Mouse (Mus musculus): ENCODE results near the gene Dnaja4. TPM values are rescaled to one million over a fixed set of nuclear protein-coding genes. Genes with fewer than 3 reads are reported as not detected.

Gene Dnaja4
- polyA plus RNA-seq, 1 experiment from 2014 or later, result 3.0 TPM

DNA sequence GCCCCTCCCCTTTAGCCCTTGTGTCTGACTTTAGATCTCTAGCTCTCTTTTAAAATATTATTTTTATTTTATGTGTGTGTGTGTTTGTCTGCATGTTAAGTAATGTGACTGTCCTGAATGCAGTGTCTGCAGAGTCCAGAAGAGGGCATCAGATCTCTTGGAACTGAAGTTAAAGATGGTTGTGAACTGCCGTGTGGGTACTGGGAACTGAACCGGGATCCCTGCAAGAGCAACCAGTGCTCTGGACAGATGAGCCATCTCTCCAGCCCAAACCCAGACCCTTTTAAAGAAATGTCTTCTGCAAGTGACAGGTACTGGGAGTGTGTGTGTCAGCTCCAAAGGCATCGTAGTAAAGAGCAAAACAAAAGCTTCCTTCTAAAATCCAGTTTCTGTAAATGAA, 32.6 kb upstream of the Dnaja4 start:
- WGBS, result 91% methylated on average over 3 of the region's 3 CpGs
- no peaks in the 10 kb centered on the region for H3K27me3 ChIP-seq (ENCODE audit: control insufficient read depth, insufficient read depth, low read length)
- ATAC-seq (ENCODE audit: low FRiP score, low TSS enrichment), result no peak

DNA sequence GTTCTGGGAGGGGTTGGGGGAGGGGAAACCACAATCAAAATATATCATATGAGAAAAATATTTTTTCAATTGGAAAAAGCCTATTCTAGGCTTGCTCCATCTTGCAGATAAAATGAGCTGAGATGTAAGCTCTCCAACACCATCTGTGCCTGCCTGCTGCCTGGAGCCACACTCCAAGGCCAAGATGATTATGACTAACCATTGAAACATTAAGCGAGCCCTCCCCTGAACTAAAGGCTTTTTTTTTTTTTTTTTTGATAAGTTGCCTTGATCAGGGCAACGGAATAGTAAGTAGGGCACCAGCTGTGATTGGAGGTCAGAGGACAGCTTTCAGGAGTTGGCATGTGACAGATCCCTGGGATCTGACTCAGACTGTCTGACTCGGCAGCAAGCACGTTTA, 30.2 kb upstream of the Dnaja4 start:
- H3K36me3 ChIP-seq (ENCODE audit: control insufficient read depth, insufficient read depth, low read length), result no peaks in the 10 kb centered on the region
- no peaks in the 10 kb centered on the region for H3K4me1 ChIP-seq (ENCODE audit: control insufficient read depth, insufficient read depth, low read length)
- ATAC-seq (ENCODE audit: low FRiP score, low TSS enrichment), result no peak
- H3K27ac ChIP-seq (ENCODE audit: low read depth, low read length), result no peak overlapping the region
- H3K4me2 ChIP-seq (replicated peaks; ENCODE audit: low read depth, low read length), result no peak overlapping the region
- 78% methylated on average over 4 of the region's 4 CpGs for WGBS
- no peak overlapping the region for H3K4me3 ChIP-seq (ENCODE audit: low read length)
- no peaks in the 10 kb centered on the region for H3K27me3 ChIP-seq (ENCODE audit: control insufficient read depth, insufficient read depth, low read length)
- peaks cover 3% of the 10 kb centered on the region; the same call in 1 of the 2 replicates for H3K9me3 ChIP-seq (ENCODE audit: control insufficient read depth, low read length)
- no peak overlapping the region for H3K9ac ChIP-seq (ENCODE audit: low read depth, low read length)

More for the DNA sequence above, 32.6 kb upstream of the Dnaja4 start:
- Histone ChIP-seq H3K4me1 (ENCODE audit: control insufficient read depth, insufficient read depth, low read length) (0 out of 2 replicates have a peak, but pooled peaks cover 8% of the 10 kb centered on the region), H3K4me3 (ENCODE audit: low read length) (no peak overlapping the region), H3K36me3 (ENCODE audit: control insufficient read depth, insufficient read depth, low read length) (no peaks in the 10 kb centered on the region), H3K4me2 (replicated peaks; ENCODE audit: low read depth, low read length) (no peak overlapping the region), H3K9ac (ENCODE audit: low read depth, low read length) (no peak overlapping the region), H3K27ac (ENCODE audit: low read depth, low read length) (no peak overlapping the region), H3K9me3 (ENCODE audit: control insufficient read depth, low read length) (peaks cover 3% of the 10 kb centered on the region; the same call in 1 of the 2 replicates)

DNA sequence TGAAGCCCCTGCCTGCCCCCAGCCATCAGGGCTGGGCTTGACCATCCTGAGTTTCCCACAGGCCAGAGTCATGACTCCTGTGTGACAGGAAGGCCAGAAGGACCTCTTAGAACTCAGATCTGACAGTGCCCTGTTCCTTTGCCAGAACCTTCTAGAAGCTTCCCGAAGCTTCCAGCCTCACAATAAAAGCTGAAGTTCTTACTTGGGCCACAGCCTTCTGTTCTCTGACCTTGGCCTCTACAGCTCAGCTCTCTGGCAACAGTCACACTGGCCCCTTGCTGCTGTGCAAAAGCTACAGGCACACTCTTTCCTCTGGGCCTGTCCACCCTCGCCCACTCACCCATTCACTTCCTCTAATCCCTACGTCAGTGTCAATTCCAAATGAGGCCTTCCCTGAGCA, 26.7 kb upstream of the Dnaja4 start:
- Histone ChIP-seq H3K27ac (ENCODE audit: low read depth, low read length) (no peak overlapping the region), H3K4me2 (replicated peaks; ENCODE audit: low read depth, low read length) (no peak overlapping the region), H3K27me3 (ENCODE audit: control insufficient read depth, insufficient read depth, low read length) (no peaks in the 10 kb centered on the region), H3K4me1 (ENCODE audit: control insufficient read depth, insufficient read depth, low read length) (no peaks in the 10 kb centered on the region), H3K9me3 (ENCODE audit: control insufficient read depth, low read length) (no peaks in the 10 kb centered on the region), H3K9ac (ENCODE audit: low read depth, low read length) (no peak overlapping the region), H3K4me3 (ENCODE audit: low read length) (no peak overlapping the region), H3K36me3 (ENCODE audit: control insufficient read depth, insufficient read depth, low read length) (no peaks in the 10 kb centered on the region)
- ATAC-seq (ENCODE audit: low FRiP score, low TSS enrichment), result no peak
- 79% methylated on average over 3 of the region's 3 CpGs for WGBS

DNA sequence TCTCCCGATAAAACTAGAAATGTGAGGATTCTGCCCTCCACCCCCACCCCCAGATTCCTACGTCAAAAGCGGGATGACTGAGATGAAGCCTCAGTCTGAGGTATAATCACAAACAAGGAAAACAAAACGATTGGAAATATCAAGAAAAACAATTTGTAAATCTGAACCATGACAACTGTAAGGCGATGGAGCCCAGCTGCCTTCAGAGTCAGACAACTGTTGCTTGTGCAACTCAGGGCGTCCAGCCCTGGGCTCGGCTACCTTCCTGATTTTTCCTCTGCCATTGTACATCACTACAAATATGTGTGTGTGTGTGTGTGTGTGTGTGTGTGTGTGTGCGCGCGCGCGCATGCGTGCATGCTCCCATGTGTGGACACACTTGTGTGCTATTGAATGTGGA, 24.8 kb upstream of the Dnaja4 start:
- Histone ChIP-seq H3K27ac (ENCODE audit: low read depth, low read length) (no peak overlapping the region), H3K9me3 (ENCODE audit: control insufficient read depth, low read length) (no peaks in the 10 kb centered on the region), H3K4me1 (ENCODE audit: control insufficient read depth, insufficient read depth, low read length) (no peaks in the 10 kb centered on the region), H3K36me3 (ENCODE audit: control insufficient read depth, insufficient read depth, low read length) (no peaks in the 10 kb centered on the region), H3K4me2 (replicated peaks; ENCODE audit: low read depth, low read length) (no peak overlapping the region), H3K4me3 (ENCODE audit: low read length) (no peak overlapping the region), H3K27me3 (ENCODE audit: control insufficient read depth, insufficient read depth, low read length) (no peaks in the 10 kb centered on the region), H3K9ac (ENCODE audit: low read depth, low read length) (no peak overlapping the region)
- ATAC-seq (ENCODE audit: low FRiP score, low TSS enrichment), result no peak
- 87% methylated on average over 13 of the region's 13 CpGs for WGBS

DNA sequence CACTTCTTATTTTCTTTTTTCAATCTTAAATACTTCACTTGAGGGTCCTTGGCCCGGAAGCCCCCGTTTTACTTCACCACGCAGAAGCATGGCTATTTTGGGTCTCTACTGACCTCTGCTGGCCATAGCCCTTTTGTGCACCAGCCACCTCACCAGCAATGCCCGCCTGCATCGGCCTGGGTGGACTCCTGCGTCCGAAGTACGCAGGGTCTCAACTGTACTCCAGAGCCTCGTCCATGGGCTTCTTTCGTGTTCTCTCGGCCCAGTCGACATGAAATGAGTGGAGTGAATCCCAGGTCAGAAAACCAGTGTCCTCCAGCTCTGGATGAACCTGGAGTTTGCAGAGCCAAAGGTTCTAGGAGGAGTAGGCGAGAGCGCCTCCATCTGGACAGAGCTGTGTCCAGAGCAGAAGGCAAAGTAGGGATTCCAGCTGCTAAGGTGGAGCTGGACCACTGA, 22.1 kb upstream of the Dnaja4 start:
- no peaks in the 10 kb centered on the region for H3K4me1 ChIP-seq (ENCODE audit: control insufficient read depth, insufficient read depth, low read length)
- H3K9ac ChIP-seq (ENCODE audit: low read depth, low read length), result peak overlapping the region; percentile 48; the same call in 1 of the 2 replicates
- no peak overlapping the region for H3K27ac ChIP-seq (ENCODE audit: low read depth, low read length)
- H3K4me2 ChIP-seq (replicated peaks; ENCODE audit: low read depth, low read length), result peak overlapping the region; percentile 48
- H3K9me3 ChIP-seq (ENCODE audit: control insufficient read depth, low read length), result no peaks in the 10 kb centered on the region
- no peaks in the 10 kb centered on the region for H3K36me3 ChIP-seq (ENCODE audit: control insufficient read depth, insufficient read depth, low read length)
- WGBS, result 2% methylated on average over 14 of the region's 14 CpGs
- no peaks in the 10 kb centered on the region for H3K27me3 ChIP-seq (ENCODE audit: control insufficient read depth, insufficient read depth, low read length)
- peak overlapping the region; percentile 30 for H3K4me3 ChIP-seq (ENCODE audit: low read length)
- peak; percentile 87 for ATAC-seq (ENCODE audit: low FRiP score, low TSS enrichment)

DNA sequence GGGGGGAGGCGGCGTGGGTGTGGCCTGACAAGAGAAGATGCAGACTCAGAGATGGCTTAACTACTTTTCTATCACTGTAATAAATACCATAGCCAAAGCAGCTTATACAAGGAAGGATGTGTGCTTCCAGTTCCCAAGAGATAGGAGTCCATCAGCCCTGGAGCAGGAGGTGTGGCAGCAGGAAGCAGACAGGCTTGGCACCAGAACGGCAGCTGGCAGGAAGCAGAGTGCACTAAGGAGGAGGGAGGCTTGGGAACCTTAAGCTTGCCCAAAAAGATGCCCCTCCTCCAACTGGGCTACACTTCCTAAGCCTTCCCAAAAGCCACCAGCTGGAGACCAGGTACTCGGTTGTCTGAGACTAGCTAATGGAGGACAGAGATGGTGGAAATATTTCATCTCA, 15.8 kb upstream of the Dnaja4 start:
- Histone ChIP-seq H3K4me1 (ENCODE audit: control insufficient read depth, insufficient read depth, low read length) (no peaks in the 10 kb centered on the region), H3K4me3 (ENCODE audit: low read length) (no peak overlapping the region), H3K9me3 (ENCODE audit: control insufficient read depth, low read length) (no peaks in the 10 kb centered on the region), H3K36me3 (ENCODE audit: control insufficient read depth, insufficient read depth, low read length) (no peaks in the 10 kb centered on the region), H3K27me3 (ENCODE audit: control insufficient read depth, insufficient read depth, low read length) (no peaks in the 10 kb centered on the region), H3K9ac (ENCODE audit: low read depth, low read length) (no peak overlapping the region), H3K27ac (ENCODE audit: low read depth, low read length) (no peak overlapping the region), H3K4me2 (replicated peaks; ENCODE audit: low read depth, low read length) (no peak overlapping the region)
- 52% methylated on average over 2 of the region's 4 CpGs for WGBS
- ATAC-seq (ENCODE audit: low FRiP score, low TSS enrichment), result no peak

DNA sequence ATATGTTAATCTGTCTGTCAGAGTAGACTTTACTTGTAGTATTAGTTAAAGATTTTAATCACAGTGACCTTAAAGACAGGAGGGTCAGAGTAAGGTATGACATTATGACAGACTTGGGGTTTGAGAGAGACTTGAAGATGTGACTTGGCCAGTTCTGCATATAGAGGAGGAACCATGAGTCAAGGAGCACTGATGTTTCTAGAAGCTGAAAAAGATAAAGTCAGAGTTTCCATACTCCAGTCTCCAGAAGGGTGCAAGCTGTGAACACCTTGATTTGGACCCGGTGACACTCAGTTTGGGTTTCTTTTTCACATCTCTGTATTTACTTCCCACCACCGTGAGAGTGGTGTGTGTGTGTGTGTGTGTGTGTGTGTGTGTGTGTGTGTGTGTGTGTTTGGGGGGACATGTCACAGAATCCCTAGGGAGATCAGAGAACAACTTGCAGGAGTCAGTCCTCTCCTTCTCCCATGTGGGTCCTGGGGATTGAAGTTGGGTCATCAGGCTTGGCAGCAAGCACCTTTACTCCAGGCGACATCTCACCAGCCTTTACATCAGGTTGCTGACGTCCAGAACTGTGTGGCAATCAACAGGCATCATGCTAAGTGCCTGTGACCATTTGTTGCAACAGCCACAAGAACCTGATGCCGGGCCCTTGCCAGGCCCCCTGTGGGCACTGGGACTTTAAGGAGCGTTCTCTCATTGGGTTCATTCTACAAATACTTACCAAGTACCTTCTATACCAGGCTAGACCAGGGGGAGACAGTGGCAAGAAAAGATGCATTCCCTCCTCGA, 14.7 kb upstream of the Dnaja4 start:
- Histone ChIP-seq H3K4me3 (ENCODE audit: low read length) (no peak overlapping the region), H3K4me2 (replicated peaks; ENCODE audit: low read depth, low read length) (no peak overlapping the region), H3K36me3 (ENCODE audit: control insufficient read depth, insufficient read depth, low read length) (no peaks in the 10 kb centered on the region), H3K9ac (ENCODE audit: low read depth, low read length) (no peak overlapping the region), H3K27ac (ENCODE audit: low read depth, low read length) (no peak overlapping the region), H3K27me3 (ENCODE audit: control insufficient read depth, insufficient read depth, low read length) (no peaks in the 10 kb centered on the region), H3K9me3 (ENCODE audit: control insufficient read depth, low read length) (no peaks in the 10 kb centered on the region), H3K4me1 (ENCODE audit: control insufficient read depth, insufficient read depth, low read length) (no peaks in the 10 kb centered on the region)
- no peak for ATAC-seq (ENCODE audit: low FRiP score, low TSS enrichment)
- 72% methylated on average over 7 of the region's 7 CpGs for WGBS

DNA sequence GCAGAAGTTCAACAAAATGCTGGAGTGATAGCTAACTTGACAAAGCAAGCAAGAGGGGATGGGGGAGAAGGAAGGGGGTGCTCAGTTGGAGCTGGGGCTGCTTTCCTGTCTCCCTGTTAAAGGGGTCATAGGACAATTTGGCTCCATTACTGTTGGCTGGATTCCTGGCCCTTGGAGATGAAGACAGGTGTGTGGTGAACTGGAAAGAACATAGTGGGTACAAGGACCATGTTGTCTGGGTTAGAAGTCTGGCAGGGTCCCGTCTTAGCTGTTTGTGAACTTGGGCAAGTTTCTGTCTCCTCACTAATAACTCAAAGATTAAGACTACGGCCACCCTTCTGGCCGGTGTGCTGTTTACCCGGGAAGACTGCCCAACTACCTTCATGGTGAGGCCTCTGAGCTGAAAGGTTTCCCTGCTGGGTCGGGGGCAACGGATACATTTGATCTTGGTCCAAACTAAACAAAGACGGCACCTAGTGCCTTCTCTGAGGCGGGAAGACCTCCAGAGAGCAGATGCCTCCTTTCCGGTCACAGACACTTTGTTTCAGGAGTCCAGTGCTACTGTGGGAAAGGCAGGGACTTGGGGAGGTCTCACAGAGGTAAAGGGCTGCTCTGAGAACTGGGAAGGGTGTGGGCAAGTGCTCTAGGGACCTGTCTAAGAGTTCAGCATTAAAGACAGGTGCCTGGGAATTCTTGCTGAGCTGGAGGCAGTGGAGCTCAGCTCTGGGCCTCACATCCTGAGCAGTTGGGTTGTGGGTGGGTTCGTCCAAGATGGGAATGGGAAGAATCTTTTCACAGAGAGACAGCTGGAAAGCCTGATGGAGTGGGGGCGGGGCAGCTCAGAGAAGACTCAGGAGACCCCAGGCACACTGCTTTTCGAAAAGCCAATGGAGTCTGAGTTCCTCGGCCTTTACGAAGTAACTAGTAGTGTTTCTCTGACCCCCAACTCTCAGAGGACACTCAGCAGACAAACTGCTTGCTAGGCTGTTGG, 11.1 kb upstream of the Dnaja4 start:
- no peaks in the 10 kb centered on the region for H3K9me3 ChIP-seq (ENCODE audit: control insufficient read depth, low read length)
- no peak for ATAC-seq (ENCODE audit: low FRiP score, low TSS enrichment)
- H3K4me3 ChIP-seq (ENCODE audit: low read length), result no peak overlapping the region
- H3K4me2 ChIP-seq (replicated peaks; ENCODE audit: low read depth, low read length), result no peak overlapping the region
- H3K36me3 ChIP-seq (ENCODE audit: control insufficient read depth, insufficient read depth, low read length), result no peaks in the 10 kb centered on the region
- H3K27me3 ChIP-seq (ENCODE audit: control insufficient read depth, insufficient read depth, low read length), result peaks cover 3% of the 10 kb centered on the region; the same call in 1 of the 2 replicates
- H3K9ac ChIP-seq (ENCODE audit: low read depth, low read length), result no peak overlapping the region
- H3K27ac ChIP-seq (ENCODE audit: low read depth, low read length), result no peak overlapping the region
- 52% methylated on average over 14 of the region's 14 CpGs for WGBS
- H3K4me1 ChIP-seq (ENCODE audit: control insufficient read depth, insufficient read depth, low read length), result no peaks in the 10 kb centered on the region

Data from kidney, embryonic 14.5 days (tissue).